Mouse (Mus musculus) myocyte (in vitro differentiated cells): ENCODE measurements at regions not wholly inside any gene's neighbourhood (a gene's known extent, or its start where the extent isn't known, plus 50 kb on each side); places are given as distances from the start of the nearest gene placed in this dataset.

Experiments
- H3K27me3 ChIP-seq: one replicate; pipeline ENCODE4 v1.6.1; 2011; ENCODE audit not compliant: control insufficient read depth, insufficient read depth, insufficient read length
- H3K36me3 ChIP-seq: one replicate; pipeline ENCODE4 v1.6.1; 2011; ENCODE audit not compliant: control insufficient read depth, insufficient read depth
- H3K4me2 ChIP-seq: one replicate; pipeline ENCODE4 v1.6.1; 2011; ENCODE audit warnings: low read depth, control low read depth
- H3K4me3 ChIP-seq: one replicate; pipeline ENCODE4 v1.5.1; 2011; ENCODE audit warnings: mild to moderate bottlenecking, control low read depth, moderate library complexity
- H3K79me2 ChIP-seq: one replicate; pipeline ENCODE4 v1.6.1; 2011; ENCODE audit not compliant: control insufficient read depth, insufficient read depth
- H3ac ChIP-seq: one replicate; pipeline ENCODE4 v1.6.1; 2011; ENCODE audit not compliant: control insufficient read depth, insufficient read length
- CEBPB ChIP-seq: IDR thresholded peaks from 2 replicates; pipeline ENCODE4 v1.6.1; 2011; ENCODE audit warnings: mild to moderate bottlenecking, moderate library complexity; ENCODE audit not compliant: poor library complexity, insufficient read depth, severe bottlenecking
- E2F4 ChIP-seq: IDR thresholded peaks from one replicate; pipeline ENCODE4 v1.6.1; 2011; ENCODE audit warnings: mild to moderate bottlenecking, control low read depth, moderate library complexity; ENCODE audit not compliant: insufficient read depth
- MAX ChIP-seq: IDR thresholded peaks from one replicate; pipeline ENCODE4 v1.6.1; 2011; ENCODE audit warnings: low read depth, mild to moderate bottlenecking, control low read depth
- MYOD1 ChIP-seq, 3 experiments: IDR thresholded peaks; one replicate each; pipeline ENCODE4 v1.6.1; 2011; ENCODE audit warnings: control low read depth in 2 of 3, low read depth in 2 of 3, mild to moderate bottlenecking in 2 of 3, moderate library complexity in 1 of 3; ENCODE audit not compliant: insufficient read length in 2 of 3, control insufficient read depth in 1 of 3
- MYOG ChIP-seq, 3 experiments: IDR thresholded peaks; one replicate each; pipeline ENCODE4 v1.6.1; 2011; ENCODE audit warnings: control low read depth in 2 of 3, low read depth in 2 of 3, mild to moderate bottlenecking in 2 of 3; ENCODE audit not compliant: insufficient read length in 2 of 3, control insufficient read depth in 1 of 3, insufficient read depth in 1 of 3
- POLR2A ChIP-seq: IDR thresholded peaks from one replicate; pipeline ENCODE4 v1.6.1; 2011; ENCODE audit warnings: low read depth, mild to moderate bottlenecking, control low read depth, moderate library complexity; ENCODE audit not compliant: insufficient read length
- POLR2AphosphoS2 ChIP-seq: IDR thresholded peaks from one replicate; pipeline ENCODE4 v1.6.1; 2011; ENCODE audit warnings: low read depth, control low read depth; ENCODE audit not compliant: insufficient read length
- REST ChIP-seq: IDR thresholded peaks from one replicate; pipeline ENCODE4 v1.6.1; 2011; ENCODE audit warnings: mild to moderate bottlenecking, control low read depth, moderate library complexity; ENCODE audit not compliant: insufficient read depth, insufficient read length
- SRF ChIP-seq: IDR thresholded peaks from one replicate; pipeline ENCODE4 v1.6.1; 2011; ENCODE audit warnings: low read depth; ENCODE audit not compliant: control insufficient read depth, insufficient read length
- TCF12 ChIP-seq: IDR thresholded peaks from one replicate; pipeline ENCODE4 v1.6.1; 2011; ENCODE audit warnings: mild to moderate bottlenecking, control low read depth; ENCODE audit not compliant: poor library complexity, insufficient read depth, severe bottlenecking
- TCF3 ChIP-seq: IDR thresholded peaks from one replicate; pipeline ENCODE4 v1.6.1; 2011; ENCODE audit warnings: low read depth, control low read depth; ENCODE audit not compliant: insufficient read length
- USF1 ChIP-seq: IDR thresholded peaks from one replicate; pipeline ENCODE4 v1.6.1; 2011; ENCODE audit warnings: low read depth, mild to moderate bottlenecking, control low read depth, moderate library complexity

DNA sequence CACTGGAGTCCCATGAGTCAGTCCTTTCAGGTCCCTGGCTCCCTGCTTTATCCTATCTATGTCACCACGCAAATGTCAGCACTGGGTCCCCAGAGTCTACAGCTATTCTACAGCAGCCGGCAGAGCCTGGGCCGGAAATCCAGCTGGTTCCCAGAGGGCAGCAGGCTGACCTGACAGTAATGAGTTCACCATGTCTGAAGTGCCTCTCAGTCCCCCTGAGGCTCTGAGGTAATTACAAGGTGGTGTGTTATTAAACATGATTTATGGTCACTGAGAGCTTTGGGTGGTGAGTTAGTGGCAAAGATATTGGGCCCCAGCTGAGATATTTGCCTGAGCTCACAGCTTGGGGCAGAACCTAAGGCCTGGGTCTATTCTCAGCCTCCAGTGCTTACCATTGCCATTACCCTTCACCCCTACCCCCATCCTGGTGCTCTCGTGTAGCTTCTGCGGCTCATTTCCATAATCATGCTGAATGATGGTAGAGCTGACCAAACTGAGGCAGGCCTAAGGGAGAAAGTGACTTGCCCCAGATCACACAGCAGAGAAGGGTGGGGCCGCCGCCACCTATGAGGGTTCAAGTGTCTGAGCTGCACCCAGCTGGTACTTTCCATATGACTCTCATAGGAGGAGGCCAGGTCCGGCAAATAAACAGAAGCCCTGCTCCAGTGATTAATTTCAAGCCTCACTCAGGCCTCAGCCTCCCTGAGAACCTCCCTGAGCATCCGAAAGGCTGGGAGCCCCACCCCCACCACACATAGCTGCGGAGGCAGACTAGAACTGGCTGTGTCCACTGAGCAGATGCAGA lies 446.8 kb downstream of the Ptpru start:
- Histone ChIP-seq H3K36me3 (no peaks in the 10 kb centered on the region), H3ac (no peak overlapping the region), H3K27me3 (no peaks in the 10 kb centered on the region), H3K4me3 (no peak overlapping the region), H3K79me2 (no peaks in the 10 kb centered on the region), H3K4me2 (no peak overlapping the region)
- TF ChIP-seq POLR2AphosphoS2 (no peak), USF1 (no peak), REST (no peak), TCF3 (no peak), E2F4 (no peak), MAX (no peak), TCF12 (no peak), POLR2A (no peak)

DNA sequence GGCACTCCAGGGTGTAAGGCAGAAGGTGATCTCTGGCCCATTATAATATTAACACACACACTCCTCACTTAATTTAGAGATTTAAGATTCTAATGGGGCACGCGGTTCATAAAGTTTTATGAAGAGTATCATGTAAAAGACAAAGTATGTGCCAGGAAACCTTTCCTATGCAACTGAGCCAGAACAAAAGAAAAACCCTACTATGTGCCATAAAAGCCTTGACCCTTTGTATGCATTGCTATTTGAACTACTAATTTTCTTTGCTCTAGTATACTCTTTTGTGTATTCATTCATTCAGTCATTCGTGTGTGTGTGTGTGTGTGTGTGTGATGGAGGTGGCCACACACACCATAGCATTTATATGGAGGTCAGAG lies 446.2 kb downstream of the Ptpru start:
- Histone ChIP-seq H3K4me2 (no peak overlapping the region), H3K27me3 (no peaks in the 10 kb centered on the region), H3ac (no peak overlapping the region), H3K36me3 (no peaks in the 10 kb centered on the region), H3K4me3 (no peak overlapping the region), H3K79me2 (no peaks in the 10 kb centered on the region)
- TF ChIP-seq POLR2A (no peak), USF1 (no peak), MYOG (IDR thresholded peaks at IDR 0.05; ENCODE audit: control insufficient read depth in 1 of 3, insufficient read depth in 1 of 3, insufficient read length in 2 of 3, low read depth in 2 of 3) (no peak), SRF (no peak)

DNA sequence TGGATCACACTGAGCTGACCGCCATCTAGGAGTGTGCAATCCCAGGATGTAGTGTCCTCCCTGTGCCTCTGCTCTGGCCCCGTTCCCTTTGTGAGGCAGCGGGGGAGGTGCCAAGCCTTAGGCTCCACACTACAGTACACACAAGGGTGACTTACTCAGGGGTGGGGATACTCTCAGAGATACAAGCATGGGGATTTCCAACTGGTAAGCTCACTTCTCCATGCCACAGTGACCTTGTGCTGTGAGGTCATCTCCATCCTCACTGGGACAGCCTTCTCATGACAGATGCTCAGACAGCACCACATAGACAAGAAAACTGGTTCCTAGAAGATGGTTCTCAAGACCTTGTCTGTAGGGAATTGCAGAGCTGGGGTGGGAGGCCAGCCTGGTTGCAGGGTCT lies 445.6 kb downstream of the Ptpru start:
- Histone ChIP-seq H3K36me3 (no peaks in the 10 kb centered on the region), H3K4me3 (no peak overlapping the region), H3ac (no peak overlapping the region), H3K79me2 (no peaks in the 10 kb centered on the region), H3K27me3 (no peaks in the 10 kb centered on the region), H3K4me2 (no peak overlapping the region)
- TF ChIP-seq TCF3 (no peak), TCF12 (no peak), CEBPB (no peak), REST (no peak), MYOG (IDR thresholded peaks at IDR 0.05; ENCODE audit: control insufficient read depth in 1 of 3, insufficient read depth in 1 of 3, insufficient read length in 2 of 3, low read depth in 2 of 3) (no peak), E2F4 (no peak), MYOD1 (IDR thresholded peaks at IDR 0.05; ENCODE audit: control insufficient read depth in 1 of 3, insufficient read length in 2 of 3, low read depth in 2 of 3) (no peak), POLR2A (no peak), USF1 (no peak), POLR2AphosphoS2 (no peak), SRF (no peak), MAX (no peak)

DNA sequence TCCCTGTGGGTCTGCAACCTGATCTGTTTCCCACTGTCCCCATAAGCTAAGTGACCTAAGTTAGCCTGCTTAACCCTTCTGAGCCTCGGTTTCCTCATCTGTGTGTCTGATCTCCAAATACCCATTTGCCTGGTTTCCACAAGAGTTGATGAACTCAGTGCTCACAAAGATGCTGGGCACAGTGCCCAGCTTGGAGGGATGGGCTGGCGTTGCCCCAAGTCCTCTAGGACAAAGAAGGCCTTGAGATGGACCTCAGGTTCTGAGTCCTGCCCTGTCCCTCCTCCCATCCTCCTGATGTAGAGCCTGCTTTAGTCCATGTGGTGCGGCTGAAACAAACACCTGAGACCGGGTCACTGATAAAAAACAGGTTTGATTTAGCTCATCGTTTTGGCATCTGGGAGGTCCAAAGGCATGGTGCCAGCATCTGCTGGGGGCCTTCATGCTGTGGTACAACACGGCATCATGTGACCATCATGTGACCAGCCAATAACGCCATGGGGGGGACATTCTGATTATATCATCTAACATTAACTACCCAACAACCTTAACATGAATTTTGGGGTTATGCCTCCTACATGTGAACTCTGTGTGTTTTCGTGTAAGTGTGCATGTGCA lies 441.8 kb downstream of the Ptpru start:
- H3ac ChIP-seq, result no peak overlapping the region
- no peak overlapping the region for H3K4me3 ChIP-seq
- H3K79me2 ChIP-seq, result no peaks in the 10 kb centered on the region
- TF ChIP-seq SRF, result no peak
- TF ChIP-seq TCF3, result no peak
- no peak for TF ChIP-seq POLR2AphosphoS2
- TF ChIP-seq USF1, result no peak
- TF ChIP-seq POLR2A, result no peak
- no peak overlapping the region for H3K4me2 ChIP-seq
- no peaks in the 10 kb centered on the region for H3K36me3 ChIP-seq
- no peaks in the 10 kb centered on the region for H3K27me3 ChIP-seq

DNA sequence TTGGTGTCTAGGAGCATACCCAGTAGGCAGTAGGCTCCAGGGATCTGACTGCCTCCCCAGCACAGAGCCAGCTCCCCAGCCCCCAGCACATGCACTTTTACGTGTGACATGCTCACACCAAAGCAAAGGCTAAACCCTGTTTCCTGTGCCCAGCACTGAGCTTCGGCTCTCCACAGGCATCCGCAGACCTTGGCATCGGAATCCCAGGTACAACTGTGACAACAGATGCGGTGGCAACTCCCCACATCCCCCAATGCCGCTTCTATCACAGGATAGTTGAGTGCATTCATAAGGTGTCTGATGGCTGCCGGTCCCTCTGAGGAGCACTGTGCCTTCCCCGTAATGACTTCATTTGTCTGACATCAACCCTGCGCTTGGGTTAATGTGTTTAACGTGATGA lies 440.9 kb downstream of the Ptpru start:
- Histone ChIP-seq H3K4me2 (no peak overlapping the region), H3ac (no peak overlapping the region)
- no peak for TF ChIP-seq MYOD1 (IDR thresholded peaks at IDR 0.05; ENCODE audit: control insufficient read depth in 1 of 3, insufficient read length in 2 of 3, low read depth in 2 of 3)
- no peak for TF ChIP-seq POLR2A
- no peak for TF ChIP-seq MAX
- no peak for TF ChIP-seq TCF3
- no peak for TF ChIP-seq REST
- no peak for TF ChIP-seq POLR2AphosphoS2
- no peak for TF ChIP-seq USF1
- no peak for TF ChIP-seq TCF12
- TF ChIP-seq CEBPB, result no peak
- no peak for TF ChIP-seq SRF
- no peak for TF ChIP-seq E2F4
- no peak for TF ChIP-seq MYOG (IDR thresholded peaks at IDR 0.05; ENCODE audit: control insufficient read depth in 1 of 3, insufficient read depth in 1 of 3, insufficient read length in 2 of 3, low read depth in 2 of 3)

More for the DNA sequence above, 440.9 kb downstream of the Ptpru start:
- Histone ChIP-seq H3K27me3 (no peaks in the 10 kb centered on the region), H3K4me3 (no peak overlapping the region), H3K36me3 (no peaks in the 10 kb centered on the region), H3K79me2 (no peaks in the 10 kb centered on the region)
